Mouse (Mus musculus) forebrain, embryonic 10.5 days (tissue): Measurements from ENCODE around the gene Pex11a. TPM values are rescaled to one million over a fixed set of nuclear protein-coding genes. Genes with fewer than 3 reads are reported as not detected.

Experiments used
- polyA plus RNA-seq: library from polyadenylated mRNA; unstranded; fragments of >200 nt; fragmentation: Nextera tagmentation; extraction: Ambion mirVana; gene quantifications from 2 replicates; pipeline ENCODE4 v1.2.1, GENCODE M21; 2016

Gene Pex11a
- polyA plus RNA-seq, 1 experiment from 2014 or later, result 11.0 TPM

Other genes with a start within 250 kb of the Pex11a start
- gene Rhcg, start 125.5 kb downstream of the Pex11a start, polyA plus RNA-seq, result 2.4 and 3.3 TPM in 2 replicates
- gene Ticrr, start 82.9 kb downstream of the Pex11a start, polyA plus RNA-seq, result 18.0 and 18.2 TPM in 2 replicates
- gene Kif7, start 27.4 kb downstream of the Pex11a start, polyA plus RNA-seq, result 6.3 and 6.4 TPM in 2 replicates
- not detected in 2 replicates for gene Plin1, start 10.2 kb downstream of the Pex11a start, polyA plus RNA-seq
- 0.34 and 0.45 TPM in 2 replicates for gene Wdr93, start within 50 bp of the Pex11a start, polyA plus RNA-seq
- gene Mesp1, start 50.7 kb upstream of the Pex11a start, polyA plus RNA-seq, result not detected in 2 replicates
- gene Mesp2, start 67.6 kb upstream of the Pex11a start, polyA plus RNA-seq, result 0.40 and 0.79 TPM in 2 replicates
- 2.8 and 4.6 TPM in 2 replicates for gene Anpep, start 117.9 kb upstream of the Pex11a start, polyA plus RNA-seq
- 49.2 and 51.2 TPM in 2 replicates for gene Ap3s2, start 177.5 kb upstream of the Pex11a start, polyA plus RNA-seq
- gene Arpin, start 192.2 kb upstream of the Pex11a start, polyA plus RNA-seq, result 21.1 and 21.7 TPM in 2 replicates